Mouse (Mus musculus): Measurements from ENCODE around the gene Gm11938.

GRCm38 (mm10) chr11:99557976-99558745 lies 44.9 kb downstream of the Gm11938 start:
- no peak for TF ChIP-seq CTCF (IDR thresholded peaks at IDR 0.05; ENCODE audit: borderline replicate concordance, insufficient read depth, low read length)
- TF ChIP-seq POLR2A (IDR thresholded peaks at IDR 0.05; ENCODE audit: low read depth, low read length) = no peak
